Mouse (Mus musculus) layer of hippocampus, adult 8-10 months (tissue): ENCODE measurements around the gene Fam186a. TPM values are rescaled to one million over a fixed set of nuclear protein-coding genes. Genes with fewer than 3 reads are reported as not detected.
"Not testable (repeated sequence)": the region's sequence is repeated elsewhere in the genome, so short reads cannot be mapped to it uniquely, and the experiment has no call there.

Source experiments
- DNase-seq, 2 experiments: peaks; one replicate each; pipeline ENCODE4 v3.0.0; 2022; ENCODE audit warnings: low spot score in 2 of 2
- total RNA-seq, 4 experiments: library from RNA; stranded (reverse); gene quantifications; 2 replicates each; pipeline ENCODE4 v1.2.4; 2022

Fam186a gene
- total RNA-seq, 4 experiments from 2014 or later: 0.04 to 0.40 (median 0.07) TPM; not detected in 1

- no peak for DNase-seq
Observed at GRCm38 (mm10) chr15:99936659-99937058, 30.2 kb downstream of the Fam186a start.

GRCm38 (mm10) chr15:99934501-99934900 lies 32.4 kb downstream of the Fam186a start:
- no peak for DNase-seq

- no peak for DNase-seq
Observed at GRCm38 (mm10) chr15:99931231-99931630, 35.6 kb downstream of the Fam186a start.

GRCm38 (mm10) chr15:99919601-99920158 lies 47.2 kb downstream of the Fam186a start:
- DNase-seq: no peak

- no peak for DNase-seq
Observed at GRCm38 (mm10) chr15:99917264-99917663, 49.6 kb downstream of the Fam186a start.

- no peak for DNase-seq
Observed at GRCm38 (mm10) chr15:99914613-99915012, 52.2 kb downstream of the Fam186a start.

GRCm38 (mm10) chr15:99911785-99912184 lies 55.1 kb downstream of the Fam186a start:
- DNase-seq: no peak

GRCm38 (mm10) chr15:99909339-99909996 lies 57.4 kb downstream of the Fam186a start:
- DNase-seq: not testable (repeated sequence)

GRCm38 (mm10) chr15:99907514-99907913 lies 59.3 kb downstream of the Fam186a start:
- DNase-seq: no peak

- no peak for DNase-seq
Observed at GRCm38 (mm10) chr15:99907041-99907440, 59.8 kb downstream of the Fam186a start.

GRCm38 (mm10) chr15:99904841-99905240 lies 62.0 kb downstream of the Fam186a start:
- DNase-seq: no peak

- peak; percentile 30 to 63 for DNase-seq
Observed at GRCm38 (mm10) chr15:99904333-99904732, 62.5 kb downstream of the Fam186a start.

GRCm38 (mm10) chr15:99903227-99903626 lies 63.6 kb downstream of the Fam186a start:
- no peak for DNase-seq

GRCm38 (mm10) chr15:99902786-99903185 lies 64.1 kb downstream of the Fam186a start:
- DNase-seq: no peak

- no peak for DNase-seq
Observed at GRCm38 (mm10) chr15:99896621-99897020, 70.2 kb downstream of the Fam186a start.

GRCm38 (mm10) chr15:99891355-99891754 lies 75.5 kb downstream of the Fam186a start:
- no peak for DNase-seq

- no peak for DNase-seq
Observed at GRCm38 (mm10) chr15:99890412-99891236, 76.2 kb downstream of the Fam186a start.

- DNase-seq: no peak
Observed at GRCm38 (mm10) chr15:99889275-99889874, 77.5 kb downstream of the Fam186a start.

- not testable (repeated sequence) for DNase-seq
Observed at GRCm38 (mm10) chr15:99887130-99887529, 79.7 kb downstream of the Fam186a start.

- DNase-seq: no peak
Observed at GRCm38 (mm10) chr15:99884038-99884437, 82.8 kb downstream of the Fam186a start.

GRCm38 (mm10) chr15:99878541-99878940 lies 88.3 kb downstream of the Fam186a start:
- DNase-seq: no peak

GRCm38 (mm10) chr15:99875334-99875869 lies 91.5 kb downstream of the Fam186a start, which contains the start of gene Lima1:
TSS of gene Lima1 (minus strand) at chr15:99875456.
- peak; percentile 48 to 65 for DNase-seq
